Mouse (Mus musculus) C2C12 (cell line): ENCODE data around the gene Eif1b.

Experiments
- CTCF ChIP-seq: IDR thresholded peaks from one replicate; pipeline ENCODE4 v1.5.1; 2011; ENCODE audit not compliant: control insufficient read depth, insufficient read depth, insufficient read length
- MYOG ChIP-seq: IDR thresholded peaks from one replicate; pipeline ENCODE4 v1.6.1; 2011; ENCODE audit not compliant: control insufficient read depth, insufficient read length; ENCODE audit errors: extremely low read depth

GRCm38 (mm10) chr9:120483101-120483500 lies 8.9 kb upstream of the Eif1b start:
- TF ChIP-seq CTCF (no peak), MYOG (no peak)
